Mouse (Mus musculus) ovary, postnatal 14 days (tissue): ENCODE results near the gene Lingo1.
A peak's percentile ranks its signal among the peaks of the same experiment; 100 is the strongest.

Experiments
- DNase-seq: peaks from one replicate; pipeline ENCODE4 v3.0.0; 2022; ENCODE audit warnings: low spot score

Gene Lingo1

GRCm38 (mm10) chr9:56678929-56679681 is 117.2 kb downstream of the Lingo1 start:
- no peak for DNase-seq

GRCm38 (mm10) chr9:56675696-56676095 is 120.6 kb downstream of the Lingo1 start:
- DNase-seq = no peak

GRCm38 (mm10) chr9:56669605-56670221 is 126.6 kb downstream of the Lingo1 start:
- no peak for DNase-seq

GRCm38 (mm10) chr9:56664136-56664535 is 132.1 kb downstream of the Lingo1 start:
- DNase-seq = no peak

- no peak for DNase-seq
Observed at GRCm38 (mm10) chr9:56662946-56663345, 133.3 kb downstream of the Lingo1 start.

GRCm38 (mm10) chr9:56662405-56662804 is 133.9 kb downstream of the Lingo1 start:
- no peak for DNase-seq

- DNase-seq = no peak
Observed at GRCm38 (mm10) chr9:56661217-56661840, 134.9 kb downstream of the Lingo1 start.

- DNase-seq = no peak
Observed at GRCm38 (mm10) chr9:56658580-56658979, 137.7 kb downstream of the Lingo1 start.

GRCm38 (mm10) chr9:56657996-56658398 is 138.3 kb downstream of the Lingo1 start:
- no peak for DNase-seq

- no peak for DNase-seq
Observed at GRCm38 (mm10) chr9:56656766-56657542, 139.3 kb downstream of the Lingo1 start.

GRCm38 (mm10) chr9:56655167-56655566 is 141.1 kb downstream of the Lingo1 start:
- DNase-seq = no peak

GRCm38 (mm10) chr9:56652551-56652950 is 143.7 kb downstream of the Lingo1 start:
- no peak for DNase-seq

- DNase-seq = no peak
Observed at GRCm38 (mm10) chr9:56651586-56651985, 144.7 kb downstream of the Lingo1 start.

GRCm38 (mm10) chr9:56646227-56647025 is 149.8 kb downstream of the Lingo1 start:
- no peak for DNase-seq

- no peak for DNase-seq
Observed at GRCm38 (mm10) chr9:56643474-56643873, 152.8 kb downstream of the Lingo1 start.

GRCm38 (mm10) chr9:56638226-56638905 is 157.9 kb downstream of the Lingo1 start:
- no peak for DNase-seq

GRCm38 (mm10) chr9:56637403-56637857 is 158.8 kb downstream of the Lingo1 start:
- DNase-seq = no peak

- no peak for DNase-seq
Observed at GRCm38 (mm10) chr9:56636766-56637402, 159.4 kb downstream of the Lingo1 start.

- peak; percentile 90 for DNase-seq
Observed at GRCm38 (mm10) chr9:56636214-56636613, 160.1 kb downstream of the Lingo1 start.

- peak; percentile 20 for DNase-seq
Observed at GRCm38 (mm10) chr9:56635498-56636121, 160.7 kb downstream of the Lingo1 start.
